Mouse (Mus musculus) left cerebral cortex, adult 8-10 months (tissue): ENCODE results near the gene Rab27a. TPM values are rescaled to one million over a fixed set of nuclear protein-coding genes. Genes with fewer than 3 reads are reported as not detected.

Source experiments
- DNase-seq, 2 experiments: peaks; one replicate each; pipeline ENCODE4 v3.0.0; 2022; ENCODE audit warnings: low spot score in 2 of 2
- total RNA-seq, 4 experiments: library from RNA; stranded (reverse); gene quantifications; 2 replicates each; pipeline ENCODE4 v1.2.4; 2022

Gene Rab27a
- total RNA-seq = 10 to 100 TPM in 1 of 4 experiments, 1 to 10 TPM in 3; 5.9 to 10.8 (median 8.5) TPM

- peak; percentile 44 to 58 for DNase-seq
Observed at GRCm38 (mm10) chr9:73044146-73045079, at the start of gene Rab27a. Gene Rab27a, plus strand, starts transcription at chr9:73044854.

- DNase-seq = no peak
Observed at GRCm38 (mm10) chr9:72996167-72996566, 48.5 kb upstream of the Rab27a start.

- DNase-seq = no peak
Observed at GRCm38 (mm10) chr9:72996806-72997205, 47.8 kb upstream of the Rab27a start.

GRCm38 (mm10) chr9:73000487-73000886 is 44.2 kb upstream of the Rab27a start:
- DNase-seq = no peak

GRCm38 (mm10) chr9:73001314-73002011 is 43.2 kb upstream of the Rab27a start:
- DNase-seq = no peak

- DNase-seq = no peak
Observed at GRCm38 (mm10) chr9:73002177-73002576, 42.5 kb upstream of the Rab27a start.

- no peak for DNase-seq
Observed at GRCm38 (mm10) chr9:73004076-73004475, 40.6 kb upstream of the Rab27a start.

GRCm38 (mm10) chr9:73005106-73005505 is 39.5 kb upstream of the Rab27a start:
- DNase-seq = no peak

- no peak for DNase-seq
Observed at GRCm38 (mm10) chr9:73006175-73006574, 38.5 kb upstream of the Rab27a start.

- DNase-seq = no peak
Observed at GRCm38 (mm10) chr9:73008384-73008783, 36.3 kb upstream of the Rab27a start.

- no peak for DNase-seq
Observed at GRCm38 (mm10) chr9:73012629-73013028, 32.0 kb upstream of the Rab27a start.

GRCm38 (mm10) chr9:73014724-73015123 is 29.9 kb upstream of the Rab27a start:
- DNase-seq = no peak

- no peak for DNase-seq
Observed at GRCm38 (mm10) chr9:73019841-73020240, 24.8 kb upstream of the Rab27a start.

- DNase-seq = no peak
Observed at GRCm38 (mm10) chr9:73020566-73021097, 24.0 kb upstream of the Rab27a start.

GRCm38 (mm10) chr9:73025818-73026636 is 18.6 kb upstream of the Rab27a start:
- no peak for DNase-seq

- DNase-seq = no peak
Observed at GRCm38 (mm10) chr9:73030443-73030842, 14.2 kb upstream of the Rab27a start.

GRCm38 (mm10) chr9:73031421-73031820 is 13.2 kb upstream of the Rab27a start:
- DNase-seq = no peak

- no peak for DNase-seq
Observed at GRCm38 (mm10) chr9:73033406-73033805, 11.2 kb upstream of the Rab27a start.

GRCm38 (mm10) chr9:73039222-73039945 is 5.3 kb upstream of the Rab27a start:
- DNase-seq = peak; percentile 88 to 92

- DNase-seq = no peak
Observed at GRCm38 (mm10) chr9:73040080-73040479, 4.6 kb upstream of the Rab27a start, which contains the start of gene Pigb. Gene Pigb, minus strand, starts transcription at chr9:73040378.
